Comparison of ENCODE assay signal across 19 mouse cellular contexts in genomic region chr10:41016547-41016946, GRCm38 (mm10). TPM values are rescaled to one million over a fixed set of nuclear protein-coding genes. Genes with fewer than 3 reads are reported as not detected.
"Had no signal": no experiment of that assay in that cellular context is flagged by ENCODE, and none has a peak within 500 bp of the region (broad histone marks: within the 10 kb centered on the region; RNA-seq: fewer than 3 reads in every experiment).

No protein-coding gene starts in this region.

- H3K27ac ChIP-seq: kidney, embryonic 15.5 days; limb, embryonic 13.5 days; liver, embryonic 15.5 days; neural tube, embryonic 12.5 days had no signal

- H3K36me3 ChIP-seq: kidney, embryonic 15.5 days; limb, embryonic 13.5 days; liver, embryonic 15.5 days; neural tube, embryonic 12.5 days had no signal

- ATAC-seq: intestine, embryonic 16.5 days; lung, postnatal 0 days had no signal

- H3K4me3 ChIP-seq: kidney, embryonic 15.5 days; limb, embryonic 13.5 days; liver, embryonic 15.5 days; neural tube, embryonic 12.5 days had no signal

- H3K9ac ChIP-seq: kidney, embryonic 15.5 days; limb, embryonic 13.5 days; liver, embryonic 15.5 days; neural tube, embryonic 12.5 days had no signal

- H3K9me3 ChIP-seq: kidney, embryonic 15.5 days; limb, embryonic 13.5 days; liver, embryonic 15.5 days; neural tube, embryonic 12.5 days had no signal

- H3K27me3 ChIP-seq: kidney, embryonic 15.5 days; limb, embryonic 13.5 days; neural tube, embryonic 12.5 days had no signal

- H3K4me2 ChIP-seq: kidney, embryonic 15.5 days; limb, embryonic 13.5 days; liver, embryonic 11.5 days; liver, embryonic 15.5 days; neural tube, embryonic 12.5 days had no signal

- H3K4me1 ChIP-seq: kidney, embryonic 15.5 days; liver, embryonic 15.5 days; neural tube, embryonic 12.5 days had no signal

- DNase-seq: kidney, adult 2 months; kidney, postnatal 25 days; lung, adult 2 months; lung, postnatal 36 days; retina, postnatal 1 day; right cerebral cortex, postnatal 4 days; spleen, adult 18-20 months; thymus, adult 18-20 months; thymus, postnatal 14 days had no signal

RNA-seq across cellular contexts. Expression of gene Gpr6, which starts 55.5 kb away (rescaled TPM):
- total RNA-seq: megakaryocyte progenitor cell, adult 5-6 weeks; monocyte, adult 5-6 weeks had no signal
- polyA plus RNA-seq: intestine, embryonic 16.5 days; kidney, adult 2 months; limb, embryonic 13.5 days; liver, embryonic 11.5 days; liver, embryonic 15.5 days; lung, adult 2 months; lung, postnatal 0 days; neural tube, embryonic 12.5 days; stomach, embryonic 14.5 days had no signal
